Mouse (Mus musculus) MEL (cell line): ENCODE results near the gene Asf1b.

Source experiments
- KAT2A ChIP-seq: conservative IDR thresholded peaks from 2 replicates; pipeline ENCODE4 v1.6.1; 2012; ENCODE audit warnings: low read depth, low read length, improper control_type of control experiment, inconsistent platforms
- MYC ChIP-seq: IDR thresholded peaks from 2 replicates; pipeline ENCODE4 v1.6.1; 2011; ENCODE audit warnings: low read depth, mild to moderate bottlenecking, low read length, improper control_type of control experiment, moderate library complexity
- POLR2A ChIP-seq, 2 experiments: IDR thresholded peaks; 2 replicates each; pipeline ENCODE4 v1.6.1; 2011 to 2012; ENCODE audit warnings: low read length in 2 of 2, mild to moderate bottlenecking in 2 of 2, control low read depth in 1 of 2, improper control_type of control experiment in 1 of 2, low read depth in 1 of 2, moderate library complexity in 1 of 2; ENCODE audit not compliant: control insufficient read depth in 1 of 2, insufficient read depth in 1 of 2, poor library complexity in 1 of 2
- TCF12 ChIP-seq: IDR thresholded peaks from 2 replicates; pipeline ENCODE4 v1.6.1; 2014; ENCODE audit warnings: low read depth, mild to moderate bottlenecking, inconsistent platforms, low read length, improper control_type of control experiment, moderate library complexity

- TF ChIP-seq KAT2A = no peak
- no peak for TF ChIP-seq POLR2A (IDR thresholded peaks at IDR 0.05; ENCODE audit: control insufficient read depth in 1 of 2, insufficient read depth in 1 of 2, low read depth in 1 of 2, low read length in 2 of 2, poor library complexity in 1 of 2)
- TF ChIP-seq TCF12 = no peak
- no peak for TF ChIP-seq MYC
Observed at GRCm38 (mm10) chr8:83956789-83957188, 1.5 kb downstream of the Asf1b start.
